17 mouse cellular contexts compared by ENCODE assay signal in genomic region chr12:71795626-71796025, GRCm38 (mm10).
"Had no signal": no experiment of that assay in that cellular context is flagged by ENCODE, and none has a peak within 500 bp of the region (broad histone marks: within the 10 kb centered on the region; RNA-seq: fewer than 3 reads in every experiment).

No protein-coding gene starts in this region.

- H3K27ac ChIP-seq: kidney, postnatal 0 days; liver, embryonic 13.5 days; lung, embryonic 15.5 days; macrophage; midbrain, embryonic 12.5 days; neural tube, embryonic 13.5 days; stomach, embryonic 15.5 days had no signal

- DNase-seq: kidney, adult 18-20 months; left cerebral cortex, postnatal 4 days; liver; liver, embryonic 13.5 days; liver, postnatal 0 days; lung, postnatal 14 days; right cerebral cortex, postnatal 14 days; thymus, postnatal 4 days had no signal

- H3K4me2 ChIP-seq: liver, embryonic 13.5 days; lung, embryonic 15.5 days; midbrain, embryonic 12.5 days; neural tube, embryonic 13.5 days; stomach, embryonic 15.5 days had no signal

- H3K27me3 ChIP-seq: liver, embryonic 13.5 days; lung, embryonic 15.5 days; neural tube, embryonic 13.5 days; stomach, embryonic 15.5 days had no signal

- ATAC-seq: inflammation-experienced regulatory T-cells, adult 6 months; liver, postnatal 0 days; midbrain, embryonic 16.5 days had no signal

- H3K9me3 ChIP-seq: liver, embryonic 13.5 days; lung, embryonic 15.5 days; megakaryocyte, embryonic 14.5 days; midbrain, embryonic 12.5 days; neural tube, embryonic 13.5 days; stomach, embryonic 15.5 days had no signal

- H3K4me3 ChIP-seq: liver, embryonic 13.5 days; lung, embryonic 15.5 days; megakaryocyte, embryonic 14.5 days; midbrain, embryonic 12.5 days; neural tube, embryonic 13.5 days; stomach, embryonic 15.5 days had no signal

- H3K9ac ChIP-seq: liver, embryonic 13.5 days; liver, postnatal 0 days; lung, embryonic 15.5 days; midbrain, embryonic 12.5 days; neural tube, embryonic 13.5 days; stomach, embryonic 15.5 days had no signal

- H3K36me3 ChIP-seq: liver, embryonic 13.5 days; lung, embryonic 15.5 days; midbrain, embryonic 12.5 days; neural tube, embryonic 13.5 days; stomach, embryonic 15.5 days had no signal
